Mouse (Mus musculus): ENCODE measurements around the gene Irf9. TPM values are rescaled to one million over a fixed set of nuclear protein-coding genes. Genes with fewer than 3 reads are reported as not detected.

The Irf9 gene
- polyA plus RNA-seq, 1 experiment from 2014 or later = 9.0 TPM

DNA sequence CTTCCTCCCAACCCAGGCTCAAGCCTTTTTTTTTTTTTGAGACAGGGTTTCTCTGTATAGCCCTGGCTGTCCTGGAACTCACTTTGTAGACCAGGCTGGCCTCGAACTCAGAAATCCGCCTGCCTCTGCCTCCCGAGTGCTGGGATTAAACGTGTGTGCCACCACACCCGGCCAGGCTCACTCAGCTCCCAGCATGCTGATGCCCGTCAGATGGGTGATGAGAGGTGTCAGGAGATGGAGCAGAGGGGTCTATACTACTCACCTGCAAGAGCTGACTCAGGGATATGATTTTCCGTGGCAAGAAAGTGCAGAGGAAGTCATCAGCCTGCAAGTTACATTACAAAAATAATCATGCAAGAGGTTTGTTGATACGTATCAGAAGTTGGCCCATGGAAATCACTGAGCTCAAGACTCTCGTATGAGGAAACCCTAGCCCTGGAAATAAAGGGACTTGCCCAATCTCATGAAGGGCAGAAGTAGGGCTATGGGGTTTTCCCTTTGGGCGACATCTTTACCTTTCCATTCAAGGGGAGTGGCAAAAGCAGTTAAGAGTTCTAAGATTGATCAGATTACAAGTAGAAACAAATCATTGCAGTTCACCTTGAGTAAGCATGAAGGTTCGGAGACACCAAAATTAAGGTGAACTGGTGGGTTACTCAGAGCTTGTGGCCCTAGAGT, 13.5 kb upstream of the Irf9 start:
- DNase-seq (no peak), ATAC-seq (ENCODE audit: insufficient read depth) (no peak)
- peak overlapping the region; percentile 94 for H3K4me2 ChIP-seq
- H3K9ac ChIP-seq = peak overlapping the region; percentile 63
- WGBS = 81% methylated on average over 11 of the region's 11 CpGs
- TF ChIP-seq CTCF (IDR thresholded peaks at IDR 0.05; ENCODE audit: low read depth) = no peak
- H3K4me3 ChIP-seq (ENCODE audit: low read depth, low read length) = peak overlapping the region; percentile 88
- H3K27me3 ChIP-seq (ENCODE audit: insufficient read depth, low read length) = no peaks in the 10 kb centered on the region
- H3K36me3 ChIP-seq (ENCODE audit: insufficient read depth) = peaks cover 25% of the 10 kb centered on the region
- H3K9me3 ChIP-seq (ENCODE audit: low read depth, low read length) = no peaks in the 10 kb centered on the region
- peaks cover 12% of the 10 kb centered on the region; the same call in 1 of the 2 replicates for H3K4me1 ChIP-seq (ENCODE audit: insufficient read depth)
- H3K27ac ChIP-seq (ENCODE audit: low read depth) = no peak overlapping the region

- peaks cover 34% of the 10 kb centered on the region for H3K36me3 ChIP-seq (ENCODE audit: insufficient read depth)
- H3K4me1 ChIP-seq (ENCODE audit: insufficient read depth) = peaks cover 6% of the 10 kb centered on the region; the same call in 1 of the 2 replicates
- ATAC-seq (ENCODE audit: insufficient read depth) (peak; percentile 98), DNase-seq (peak; percentile 98)
- peak within 1 kb of the TSS; percentile 94 for H3K27ac ChIP-seq (ENCODE audit: low read depth)
- no peaks in the 10 kb centered on the region for H3K27me3 ChIP-seq (ENCODE audit: insufficient read depth, low read length)
- peak within 1 kb of the TSS; percentile 88 for H3K4me3 ChIP-seq (ENCODE audit: low read depth, low read length)
- WGBS = under 1% methylated on average over 22 of the region's 22 CpGs
- peak within 1 kb of the TSS; percentile 94 for H3K4me2 ChIP-seq
- no peaks in the 10 kb centered on the region for H3K9me3 ChIP-seq (ENCODE audit: low read depth, low read length)
- peak within 1 kb of the TSS; percentile 79 for H3K9ac ChIP-seq
- TF ChIP-seq CTCF (IDR thresholded peaks at IDR 0.05; ENCODE audit: low read depth) = no peak
These were observed 12.5 kb upstream of the Irf9 start, which contains the start of gene Psme2 for GRCm38 (mm10) chr14:55590748-55591330. Psme2 (minus strand) TSS chr14:55591113.

- peak within 1 kb of the TSS; percentile 94 for H3K27ac ChIP-seq (ENCODE audit: low read depth)
- peak within 1 kb of the TSS; percentile 94 for H3K4me2 ChIP-seq
- H3K27me3 ChIP-seq (ENCODE audit: insufficient read depth, low read length) = no peaks in the 10 kb centered on the region
- DNase-seq = peak; percentile 96
- H3K4me3 ChIP-seq (ENCODE audit: low read depth, low read length) = peak within 1 kb of the TSS; percentile 88
- H3K9ac ChIP-seq = peak within 1 kb of the TSS; percentile 79
- peak; percentile 93 for ATAC-seq (ENCODE audit: insufficient read depth)
- H3K4me1 ChIP-seq (ENCODE audit: insufficient read depth) = peaks cover 6% of the 10 kb centered on the region; the same call in 1 of the 2 replicates
- H3K36me3 ChIP-seq (ENCODE audit: insufficient read depth) = peaks cover 40% of the 10 kb centered on the region
- TF ChIP-seq CTCF (IDR thresholded peaks at IDR 0.05; ENCODE audit: low read depth) = no peak
- no peaks in the 10 kb centered on the region for H3K9me3 ChIP-seq (ENCODE audit: low read depth, low read length)
- WGBS = under 1% methylated on average over 31 of the region's 33 CpGs
These were observed 12.0 kb upstream of the Irf9 start, which contains the start of gene Rnf31 for GRCm38 (mm10) chr14:55591331-55591891. Rnf31 (plus strand) TSS chr14:55591708.

GRCm38 (mm10) chr14:55592226-55592625, 11.1 kb upstream of the Irf9 start:
- ATAC-seq (ENCODE audit: insufficient read depth) = no peak

GRCm38 (mm10) chr14:55596036-55596690, 7.2 kb upstream of the Irf9 start:
- WGBS = 80% methylated on average over 13 of the region's 13 CpGs
- H3K36me3 ChIP-seq (ENCODE audit: insufficient read depth) = peaks cover 64% of the 10 kb centered on the region

More at GRCm38 (mm10) chr14:55592226-55592625, 11.1 kb upstream of the Irf9 start:
- Histone ChIP-seq H3K9me3 (ENCODE audit: low read depth, low read length) (no peaks in the 10 kb centered on the region), H3K9ac (peak overlapping the region; percentile 79), H3K4me1 (ENCODE audit: insufficient read depth) (peaks cover 6% of the 10 kb centered on the region; the same call in 1 of the 2 replicates), H3K27ac (ENCODE audit: low read depth) (peak overlapping the region; percentile 94; the same call in 1 of the 2 replicates), H3K4me2 (peak overlapping the region; percentile 94), H3K27me3 (ENCODE audit: insufficient read depth, low read length) (no peaks in the 10 kb centered on the region), H3K36me3 (ENCODE audit: insufficient read depth) (peaks cover 42% of the 10 kb centered on the region), H3K4me3 (ENCODE audit: low read depth, low read length) (peak overlapping the region; percentile 88)
- TF ChIP-seq CTCF (IDR thresholded peaks at IDR 0.05; ENCODE audit: low read depth) = no peak
- peak; percentile 17 for DNase-seq
- 2% methylated on average over 16 of the region's 16 CpGs for WGBS

GRCm38 (mm10) chr14:55598521-55599390, 4.6 kb upstream of the Irf9 start:
- ATAC-seq (ENCODE audit: insufficient read depth) = no peak
- 92% methylated on average over 21 of the region's 21 CpGs for WGBS
- H3K9me3 ChIP-seq (ENCODE audit: low read depth, low read length) = no peaks in the 10 kb centered on the region
- no peak for TF ChIP-seq CTCF (IDR thresholded peaks at IDR 0.05; ENCODE audit: low read depth)
- H3K36me3 ChIP-seq (ENCODE audit: insufficient read depth) = peaks cover 79% of the 10 kb centered on the region
- DNase-seq = no peak
- no peaks in the 10 kb centered on the region for H3K4me1 ChIP-seq (ENCODE audit: insufficient read depth)
- H3K4me3 ChIP-seq (ENCODE audit: low read depth, low read length) = no peak overlapping the region
- no peaks in the 10 kb centered on the region for H3K27me3 ChIP-seq (ENCODE audit: insufficient read depth, low read length)
- H3K27ac ChIP-seq (ENCODE audit: low read depth) = no peak overlapping the region
- H3K9ac ChIP-seq = no peak overlapping the region
- no peak overlapping the region for H3K4me2 ChIP-seq

More at GRCm38 (mm10) chr14:55596036-55596690, 7.2 kb upstream of the Irf9 start:
- H3K4me2 ChIP-seq = no peak overlapping the region
- H3K9me3 ChIP-seq (ENCODE audit: low read depth, low read length) = no peaks in the 10 kb centered on the region
- no peaks in the 10 kb centered on the region for H3K27me3 ChIP-seq (ENCODE audit: insufficient read depth, low read length)
- ATAC-seq (ENCODE audit: insufficient read depth) (no peak), DNase-seq (peak; percentile 27)
- H3K4me3 ChIP-seq (ENCODE audit: low read depth, low read length) = no peak overlapping the region
- TF ChIP-seq CTCF (IDR thresholded peaks at IDR 0.05; ENCODE audit: low read depth) = no peak
- no peak overlapping the region for H3K9ac ChIP-seq
- no peak overlapping the region for H3K27ac ChIP-seq (ENCODE audit: low read depth)
- H3K4me1 ChIP-seq (ENCODE audit: insufficient read depth) = peaks cover 6% of the 10 kb centered on the region; the same call in 1 of the 2 replicates
